Mouse (Mus musculus) bone marrow macrophage, adult 2 months (primary cell): ENCODE measurements around the gene Retsat. TPM values are rescaled to one million over a fixed set of nuclear protein-coding genes. Genes with fewer than 3 reads are reported as not detected.

Experiments used
- H3K27ac ChIP-seq: 2 replicates; pipeline ENCODE4 v1.5.1; 2012; ENCODE audit warnings: low read depth, low read length; ENCODE audit not compliant: insufficient read depth
- H3K4me1 ChIP-seq: 2 replicates; pipeline ENCODE4 v1.6.1; 2012; ENCODE audit warnings: low read length; ENCODE audit not compliant: control insufficient read depth, insufficient read depth
- H3K4me3 ChIP-seq: 2 replicates; pipeline ENCODE4 v1.5.1; 2012; ENCODE audit warnings: mild to moderate bottlenecking, low read length, moderate library complexity; ENCODE audit not compliant: insufficient read depth
- CTCF ChIP-seq: IDR thresholded peaks from 2 replicates; pipeline ENCODE4 v1.5.1; 2012; ENCODE audit warnings: low read depth, mild to moderate bottlenecking, low read length, moderate library complexity
- POLR2A ChIP-seq: IDR thresholded peaks from 2 replicates; pipeline ENCODE4 v1.6.1; 2012; ENCODE audit warnings: mild to moderate bottlenecking, low read depth, low read length, borderline replicate concordance
- polyA plus RNA-seq: library from polyadenylated mRNA; stranded (reverse); fragments of >200 nt; gene quantifications from 2 replicates; pipeline ENCODE4 v1.2.4, GENCODE M21; 2012; ENCODE audit not compliant: missing spikeins, insufficient read depth, insufficient read length

Gene Retsat
- polyA plus RNA-seq, 1 experiment, result 15.7 TPM

- H3K4me3 ChIP-seq, result no peak overlapping the region
- H3K27ac ChIP-seq, result no peak overlapping the region
- TF ChIP-seq CTCF, result no peak
- no peak for TF ChIP-seq POLR2A
- H3K4me1 ChIP-seq, result no peaks in the 10 kb centered on the region
Measured at GRCm38 (mm10) chr6:72636940-72637339, 38.7 kb downstream of the Retsat start.

GRCm38 (mm10) chr6:72641218-72641954 lies 43.1 kb downstream of the Retsat start:
- Histone ChIP-seq H3K4me3 (no peak overlapping the region), H3K4me1 (no peaks in the 10 kb centered on the region), H3K27ac (no peak overlapping the region)
- no peak for TF ChIP-seq POLR2A
- no peak for TF ChIP-seq CTCF

GRCm38 (mm10) chr6:72644576-72644975 lies 46.3 kb downstream of the Retsat start:
- no peak for TF ChIP-seq CTCF
- TF ChIP-seq POLR2A, result no peak
- Histone ChIP-seq H3K27ac (no peak overlapping the region), H3K4me3 (no peak overlapping the region), H3K4me1 (no peaks in the 10 kb centered on the region)

- no peak overlapping the region for H3K27ac ChIP-seq
- no peak overlapping the region for H3K4me3 ChIP-seq
- no peak for TF ChIP-seq POLR2A
- no peak for TF ChIP-seq CTCF
- no peaks in the 10 kb centered on the region for H3K4me1 ChIP-seq
Measured at GRCm38 (mm10) chr6:72645364-72645763, 47.1 kb downstream of the Retsat start.

DNA sequence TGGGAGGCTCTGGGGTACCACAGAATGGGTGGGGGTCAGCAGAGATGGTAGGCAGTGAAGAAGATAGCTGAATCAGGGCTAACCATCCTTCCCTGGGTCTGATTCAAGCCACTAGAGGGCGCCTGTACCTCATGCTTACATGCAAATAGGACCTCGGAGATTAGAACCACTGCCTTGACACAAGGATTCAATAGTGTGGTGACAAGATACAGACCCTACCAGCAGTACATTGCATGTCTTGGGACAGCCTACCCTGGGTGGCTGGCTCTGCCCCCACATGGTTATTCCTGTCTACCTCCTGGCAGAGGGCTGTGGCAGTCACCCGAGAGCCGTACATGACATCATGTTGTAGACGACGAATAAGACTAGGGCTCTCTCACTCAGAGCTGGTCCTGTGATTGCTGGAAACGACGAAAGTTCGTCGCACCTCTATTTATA lies 49.1 kb downstream of the Retsat start:
- no peak overlapping the region for H3K27ac ChIP-seq
- H3K4me1 ChIP-seq, result no peaks in the 10 kb centered on the region
- TF ChIP-seq POLR2A (no peak), CTCF (peak; percentile 57)
- H3K4me3 ChIP-seq, result no peak overlapping the region

DNA sequence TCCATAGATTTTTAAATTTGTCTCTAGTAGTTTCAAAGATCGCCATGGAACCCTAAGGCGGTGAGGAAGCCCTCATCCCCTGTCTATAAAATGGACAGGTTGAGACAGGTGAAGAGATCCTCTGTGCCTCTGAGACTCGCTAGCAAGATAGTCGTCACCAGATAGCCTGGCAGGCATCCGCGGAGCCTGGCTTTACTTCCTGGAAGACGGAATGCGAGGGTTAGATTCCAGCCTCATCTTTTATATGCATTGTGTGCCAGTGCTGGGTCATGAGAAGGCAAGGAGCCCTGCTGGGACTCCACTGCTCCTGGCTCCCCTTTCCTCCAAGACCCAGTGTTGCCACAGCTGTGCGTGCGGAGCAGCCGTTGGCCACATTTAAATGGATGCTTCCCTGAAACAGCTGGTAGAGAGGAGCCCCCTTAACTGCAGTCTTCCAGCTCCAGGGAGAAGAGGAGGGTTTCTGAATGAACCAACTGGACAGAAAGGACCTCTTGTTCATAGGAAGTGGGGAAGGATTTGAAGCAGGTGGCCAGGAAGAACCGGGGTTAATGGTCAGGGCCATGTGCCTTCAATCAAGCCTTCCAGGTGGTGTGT lies 49.8 kb downstream of the Retsat start:
- H3K4me3 ChIP-seq, result no peak overlapping the region
- H3K27ac ChIP-seq, result no peak overlapping the region
- H3K4me1 ChIP-seq, result no peaks in the 10 kb centered on the region
- TF ChIP-seq POLR2A, result no peak

- no peaks in the 10 kb centered on the region; the same call in 1 of the 2 replicates for H3K4me1 ChIP-seq
- H3K4me3 ChIP-seq, result no peak overlapping the region
- no peak overlapping the region for H3K27ac ChIP-seq
- no peak for TF ChIP-seq POLR2A
- TF ChIP-seq CTCF, result no peak
Measured at GRCm38 (mm10) chr6:72650338-72650851, 52.1 kb downstream of the Retsat start.

DNA sequence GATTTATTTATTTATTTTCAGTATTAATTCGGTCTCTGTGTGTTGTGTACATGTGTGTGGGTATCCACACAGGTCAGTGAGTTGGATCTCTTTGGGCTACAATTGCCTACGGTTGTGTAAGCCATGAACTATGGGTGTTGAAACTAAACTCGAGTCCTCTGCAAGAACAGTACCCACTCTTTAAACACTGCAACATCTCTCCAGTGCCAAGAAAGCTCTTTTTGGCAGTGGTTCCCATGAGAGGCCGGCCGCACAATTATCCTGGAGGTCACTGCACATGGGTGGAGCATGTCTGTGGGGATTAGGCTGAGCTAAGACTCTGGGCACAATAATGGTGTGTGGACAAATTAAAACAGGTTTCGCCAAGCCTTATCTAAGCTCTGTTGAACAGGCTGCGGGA lies 55.1 kb downstream of the Retsat start:
- no peak overlapping the region for H3K4me3 ChIP-seq
- no peak for TF ChIP-seq CTCF
- no peak for TF ChIP-seq POLR2A
- H3K4me1 ChIP-seq, result no peaks in the 10 kb centered on the region; the same call in 1 of the 2 replicates
- no peak overlapping the region for H3K27ac ChIP-seq

GRCm38 (mm10) chr6:72654355-72654754 lies 56.1 kb downstream of the Retsat start:
- TF ChIP-seq CTCF (no peak), POLR2A (no peak)
- no peaks in the 10 kb centered on the region; the same call in 1 of the 2 replicates for H3K4me1 ChIP-seq
- no peak overlapping the region for H3K4me3 ChIP-seq
- H3K27ac ChIP-seq, result no peak overlapping the region
